Mouse (Mus musculus) E14TG2a.4 (cell line): ENCODE data around the gene Sdc3.

Experiments used
- CTCF ChIP-seq: conservative IDR thresholded peaks from 2 replicates; pipeline ENCODE4 v1.5.1; 2014; ENCODE audit warnings: low read length
- NANOG ChIP-seq: IDR thresholded peaks from 2 replicates; pipeline ENCODE4 v1.6.1; 2014; ENCODE audit warnings: borderline replicate concordance, low read length, mixed read lengths
- POU5F1 ChIP-seq: IDR thresholded peaks from 2 replicates; pipeline ENCODE4 v1.6.1; 2014; ENCODE audit warnings: low read length, borderline replicate concordance

- TF ChIP-seq CTCF (no peak), NANOG (no peak), POU5F1 (no peak)
These were observed 25.9 kb upstream of the Sdc3 start for GRCm38 (mm10) chr4:130766387-130766786.
